Mouse (Mus musculus) embryo, embryonic 11 days (tissue): Measurements from ENCODE around the gene Zmym1.
"Not testable (repeated sequence)": the region's sequence is repeated elsewhere in the genome, so short reads cannot be mapped to it uniquely, and the experiment has no call there.

Source experiments
- DNase-seq: peaks from one replicate; pipeline ENCODE4 v3.0.0-alpha.2; 2015

Zmym1 gene

GRCm38 (mm10) chr4:127060585-127061290 is at the start of gene Zmym1:
TSS of gene Zmym1 (minus strand) at chr4:127061152.
- peak; percentile 94 for DNase-seq

GRCm38 (mm10) chr4:127110570-127110969 is 49.6 kb upstream of the Zmym1 start:
- no peak for DNase-seq

DNA sequence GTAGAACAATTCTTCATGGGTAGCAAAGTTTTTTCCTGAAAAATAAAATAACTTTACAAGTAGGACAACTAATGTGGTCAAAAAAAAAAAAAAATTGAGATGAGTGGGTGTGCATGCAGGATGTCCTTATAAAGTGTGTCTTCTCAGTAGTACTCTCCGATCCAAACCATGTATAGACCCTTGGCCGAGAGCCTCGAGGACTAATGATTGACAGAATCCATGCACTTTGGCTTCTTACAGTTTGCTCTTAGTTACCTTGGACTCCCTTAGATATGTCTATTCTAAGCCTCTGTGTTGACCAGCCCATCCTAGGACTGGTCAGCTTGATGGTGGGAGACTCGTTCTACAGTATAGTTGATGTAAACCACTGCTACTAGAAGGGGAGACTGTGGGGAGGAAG is 46.6 kb upstream of the Zmym1 start:
- DNase-seq: no peak

GRCm38 (mm10) chr4:127099552-127099951 is 38.6 kb upstream of the Zmym1 start:
- DNase-seq: not testable (repeated sequence)

- DNase-seq: no peak
Observed at GRCm38 (mm10) chr4:127095090-127095489, 34.1 kb upstream of the Zmym1 start.

DNA sequence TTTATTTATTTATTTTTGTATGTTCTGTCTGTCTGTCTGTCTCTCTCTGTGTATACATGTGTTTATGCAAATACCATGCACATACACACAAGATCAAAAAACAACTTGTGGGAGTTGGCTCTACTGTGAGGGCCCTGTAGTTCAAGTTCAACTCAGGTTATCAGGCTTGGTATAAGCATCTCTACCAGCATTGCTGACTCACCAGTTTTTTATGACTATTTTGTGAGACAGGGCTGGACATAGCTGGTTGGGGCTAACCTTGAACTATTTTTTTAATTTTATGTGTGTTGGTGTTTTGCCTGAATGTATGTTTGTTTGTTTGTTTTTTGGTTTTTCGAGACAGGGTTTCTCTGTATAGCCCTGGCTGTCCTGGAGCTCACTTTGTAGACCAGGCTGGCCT is 30.2 kb upstream of the Zmym1 start:
- DNase-seq: no peak

DNA sequence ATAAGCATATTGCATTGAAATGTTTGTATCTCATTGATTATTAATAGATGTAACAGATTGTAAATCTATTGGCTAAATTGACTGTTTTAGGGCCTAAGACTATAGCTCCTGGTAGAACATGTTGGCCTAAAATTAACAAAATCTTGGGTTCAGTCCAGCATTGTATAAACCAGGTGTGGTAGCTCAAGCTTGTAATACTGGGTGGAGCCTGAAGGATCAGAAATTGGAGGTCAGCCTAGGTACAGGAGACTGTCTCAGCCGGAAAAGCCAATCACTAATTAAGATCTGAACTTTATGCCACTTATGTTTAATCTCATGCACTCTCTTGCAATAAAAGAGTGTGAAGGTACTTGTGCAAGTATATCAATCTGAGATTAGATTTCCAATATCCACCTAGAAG is 24.8 kb upstream of the Zmym1 start:
- DNase-seq: no peak

DNA sequence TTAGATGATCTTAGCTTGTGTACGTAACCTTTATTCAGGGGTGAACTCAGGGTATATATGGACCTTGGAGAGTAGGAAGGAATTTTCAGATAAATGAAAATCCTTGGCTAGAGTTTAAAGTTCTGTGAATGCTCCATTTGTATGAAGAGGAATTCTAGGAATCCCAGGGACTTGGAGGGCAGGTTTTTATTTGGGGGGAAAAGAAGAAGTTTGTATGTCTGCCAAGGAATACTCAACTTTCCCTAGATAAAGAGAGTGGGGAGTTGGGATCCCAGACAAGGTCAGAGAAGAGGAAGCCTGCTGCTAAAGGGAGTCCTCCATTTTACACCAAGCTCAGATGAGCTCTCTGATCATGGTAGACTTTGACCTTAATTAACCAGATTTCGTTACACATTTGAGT is 22.2 kb upstream of the Zmym1 start:
- no peak for DNase-seq

GRCm38 (mm10) chr4:127080806-127081205 is 19.9 kb upstream of the Zmym1 start:
- DNase-seq: no peak

- peak; percentile 99 for DNase-seq
Observed at GRCm38 (mm10) chr4:127076875-127077548, 16.1 kb upstream of the Zmym1 start, which contains the start of gene Zmym6. TSS of gene Zmym6 (plus strand) at chr4:127077383.

DNA sequence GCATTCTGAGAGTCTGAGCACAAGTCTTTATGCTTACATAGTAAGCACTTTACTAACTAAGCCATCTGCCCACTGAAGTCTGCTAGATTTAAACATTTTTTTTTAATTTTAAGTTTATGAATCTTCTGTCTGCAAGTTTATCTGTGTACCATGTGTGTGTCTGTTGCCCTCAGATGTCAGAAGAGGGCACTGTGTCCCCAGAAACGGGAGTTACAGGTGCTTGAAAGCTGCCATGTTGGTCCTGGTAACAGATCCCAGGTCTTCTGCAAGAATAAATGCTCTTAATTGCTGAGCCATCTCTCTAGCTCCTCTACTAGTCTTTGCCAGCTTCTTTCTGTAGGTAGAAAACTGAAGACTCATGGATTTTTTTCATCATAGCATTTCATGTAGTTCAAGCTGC is 14.0 kb upstream of the Zmym1 start:
- no peak for DNase-seq

DNA sequence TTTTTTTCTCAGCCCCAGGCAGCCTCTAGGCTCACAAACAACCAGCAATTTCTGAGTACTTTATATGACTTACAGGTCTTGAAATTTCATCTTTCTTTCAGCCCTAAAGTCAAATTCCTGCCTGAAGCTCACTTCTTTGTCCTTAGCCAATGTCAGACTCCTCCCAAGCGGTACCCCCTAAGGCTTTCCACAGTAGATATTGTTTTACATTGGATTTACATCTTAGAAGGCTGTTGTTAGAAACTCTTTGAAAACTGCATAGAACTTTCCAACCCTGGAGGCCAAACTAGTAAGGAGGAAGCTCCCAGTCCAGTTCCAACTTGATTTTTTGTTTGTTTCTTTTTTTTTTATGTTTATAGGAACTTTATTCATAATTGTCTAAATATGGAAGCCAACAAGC is 3.1 kb upstream of the Zmym1 start:
- no peak for DNase-seq

GRCm38 (mm10) chr4:127054522-127055198 is 6.3 kb downstream of the Zmym1 start:
- DNase-seq: no peak

DNA sequence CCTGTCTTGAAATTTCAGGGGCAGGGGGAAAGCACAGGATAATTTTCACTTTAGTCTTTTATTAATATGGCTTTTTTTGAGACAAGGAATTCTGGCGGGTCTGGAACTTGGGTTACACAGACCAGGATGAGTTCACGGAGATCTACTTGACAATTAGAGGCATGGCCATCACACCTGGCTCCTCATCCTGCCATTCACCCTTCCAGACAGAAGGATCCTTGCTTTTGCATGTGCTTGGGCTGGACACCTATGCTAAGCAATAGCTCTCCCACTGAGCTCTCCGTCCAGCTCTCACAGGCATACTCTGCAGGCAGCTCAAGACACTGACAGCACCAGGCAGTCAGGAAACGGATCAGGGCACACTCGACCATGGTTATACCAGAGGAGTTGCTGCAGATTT is 7.9 kb downstream of the Zmym1 start:
- DNase-seq: no peak

DNA sequence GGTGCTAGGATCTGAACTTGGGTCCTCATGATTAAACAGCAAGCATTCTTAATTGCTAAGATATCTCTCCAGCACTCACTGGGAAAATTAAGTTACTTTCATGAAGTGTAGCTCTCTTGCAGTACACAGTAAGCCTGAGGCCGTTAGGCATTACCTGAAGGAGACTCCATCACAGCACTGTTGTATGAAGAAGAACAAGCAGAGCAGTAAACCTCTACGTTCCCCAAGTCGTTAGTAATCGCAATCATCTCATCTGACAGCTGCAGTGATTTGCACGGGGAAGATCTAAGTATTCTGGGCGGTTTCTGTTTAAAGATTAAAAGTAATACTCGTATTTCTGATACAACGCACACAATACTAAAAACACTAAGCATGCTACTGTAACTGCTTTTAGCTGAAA is 9.8 kb downstream of the Zmym1 start:
- DNase-seq: no peak

DNA sequence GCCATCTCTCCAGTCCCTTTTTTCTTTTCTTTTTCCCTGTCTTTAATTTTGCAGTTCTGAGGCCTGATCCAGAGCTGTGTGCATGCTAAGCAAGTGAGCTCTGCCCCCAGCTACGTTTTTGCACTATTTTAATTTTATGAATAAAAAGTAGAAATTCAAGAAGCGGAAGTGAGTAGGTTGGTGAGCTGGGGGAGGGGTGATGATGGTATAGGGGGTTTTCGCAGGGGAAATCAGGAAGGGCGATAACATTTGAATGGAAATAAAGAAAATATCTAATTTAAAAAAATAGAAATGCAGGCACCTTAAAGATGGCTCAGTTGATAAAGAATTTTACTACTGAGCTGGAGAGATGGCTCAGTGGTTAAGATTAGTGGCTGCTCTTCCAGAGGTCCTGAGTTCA is 17.4 kb downstream of the Zmym1 start:
- DNase-seq: no peak

- DNase-seq: no peak
Observed at GRCm38 (mm10) chr4:127039871-127040483, 21.0 kb downstream of the Zmym1 start.

GRCm38 (mm10) chr4:127038828-127039349 is 22.1 kb downstream of the Zmym1 start:
- no peak for DNase-seq

DNA sequence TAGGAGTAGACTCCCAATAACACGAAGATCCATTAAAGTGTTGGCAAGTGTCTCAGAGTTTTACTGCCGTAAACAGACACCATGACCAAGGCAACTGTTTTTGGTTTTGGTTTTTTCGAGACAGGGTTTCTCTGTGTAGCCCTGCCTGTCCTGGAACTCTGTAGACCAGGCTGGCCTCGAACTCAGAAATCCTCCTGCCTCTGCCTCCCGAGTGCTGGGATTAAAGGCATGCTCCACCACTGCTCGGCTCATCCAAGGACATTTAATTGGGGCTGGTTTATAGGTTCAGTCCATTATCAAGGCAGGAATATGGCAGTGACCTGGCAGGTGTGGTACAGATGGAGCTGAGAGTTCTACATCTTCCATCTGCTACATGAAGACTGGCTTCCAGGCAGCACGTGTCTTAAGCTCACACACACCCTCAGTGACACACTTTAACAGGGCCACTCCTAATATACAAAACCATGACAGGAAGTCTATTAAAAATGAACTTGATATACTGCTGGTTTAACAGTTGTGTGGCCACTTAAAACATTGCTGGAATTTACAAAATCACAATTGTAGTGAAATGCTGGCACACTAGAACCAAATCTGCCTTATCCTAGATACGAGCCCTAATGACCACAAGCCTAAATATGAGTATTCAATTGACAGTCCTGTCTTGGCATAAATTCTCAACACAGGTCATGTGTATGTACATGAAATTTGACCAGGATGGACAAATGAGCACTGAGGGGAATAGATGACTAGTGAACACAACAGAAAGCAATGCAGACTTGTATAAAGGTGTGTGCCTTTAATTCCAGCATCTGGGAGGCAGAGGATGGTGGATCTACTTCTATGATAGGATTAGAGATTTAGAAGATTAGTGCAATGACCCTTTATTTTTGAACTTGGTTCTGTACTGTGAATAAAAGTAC is 22.8 kb downstream of the Zmym1 start:
- DNase-seq: no peak

GRCm38 (mm10) chr4:127037158-127037557 is 23.8 kb downstream of the Zmym1 start:
- DNase-seq: no peak

DNA sequence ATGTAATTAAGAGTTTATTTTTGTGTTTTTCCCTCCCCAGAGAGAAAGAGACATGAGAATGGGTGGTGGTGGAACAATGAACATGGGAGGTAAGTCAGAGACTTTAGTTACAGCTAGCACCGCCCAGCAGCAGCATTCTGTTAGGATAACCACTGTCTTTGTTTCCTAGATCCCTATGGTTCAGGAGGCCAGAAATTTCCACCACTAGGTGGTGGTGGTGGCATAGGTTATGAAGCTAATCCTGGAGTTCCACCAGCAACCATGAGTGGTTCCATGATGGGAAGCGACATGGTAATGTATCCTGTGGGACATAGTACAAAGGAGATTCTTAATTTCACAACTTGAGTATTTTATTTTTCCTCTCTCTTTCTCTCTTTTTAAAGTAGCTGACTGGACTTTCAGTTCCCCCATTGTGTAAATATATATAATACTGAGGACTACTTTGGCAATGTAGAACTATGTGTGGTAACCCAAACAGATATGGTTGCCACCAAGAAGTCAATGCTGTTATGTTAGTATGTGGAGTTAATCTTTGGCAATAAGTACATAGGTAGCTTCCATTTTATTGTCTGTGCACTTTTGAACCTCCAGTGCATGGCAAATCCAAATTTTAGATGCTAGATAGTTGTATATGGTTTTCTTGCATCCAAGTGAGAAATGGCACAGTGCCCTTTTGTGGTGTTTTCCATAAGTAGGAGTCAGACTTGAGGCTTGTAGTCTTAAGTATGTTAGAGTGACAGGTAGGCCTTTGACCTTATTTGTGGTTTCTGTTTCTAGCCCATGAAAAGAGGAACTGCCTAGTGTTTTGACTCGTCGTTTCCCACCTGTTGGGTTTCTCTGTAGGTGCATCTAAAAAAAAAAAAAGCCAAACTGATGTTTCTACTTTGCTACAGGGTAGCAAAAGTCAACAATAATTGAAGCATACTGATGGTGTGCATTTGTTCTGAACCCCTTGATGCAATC is 33.4 kb downstream of the Zmym1 start:
- peak; percentile 70 for DNase-seq
